Mouse (Mus musculus) forebrain, embryonic 15.5 days (tissue): ENCODE data around the gene Rngtt. TPM values are rescaled to one million over a fixed set of nuclear protein-coding genes. Genes with fewer than 3 reads are reported as not detected.

Experiments used
- ATAC-seq: fragments of 200-750 bp; cut with Nextera tagmentation; replicated peaks from 2 replicates; pipeline ENCODE4 v1.8.0; 2017; ENCODE audit warnings: mild to moderate bottlenecking, moderate TSS enrichment, moderate library complexity
- H3K27ac ChIP-seq: fragments of 300-500 bp; sonication (generic); replicated peaks from 2 replicates; pipeline ENCODE4 v1.5.1; 2015; ENCODE audit warnings: mild to moderate bottlenecking, inconsistent platforms
- H3K27me3 ChIP-seq: fragments of 300-500 bp; sonication (generic); 2 replicates; pipeline ENCODE4 v1.6.1; 2015; ENCODE audit warnings: inconsistent platforms
- H3K36me3 ChIP-seq: fragments of 300-500 bp; sonication (generic); 2 replicates; pipeline ENCODE4 v1.6.1; 2015; ENCODE audit warnings: mild to moderate bottlenecking, inconsistent platforms
- H3K4me1 ChIP-seq: fragments of 300-500 bp; sonication (generic); 2 replicates; pipeline ENCODE4 v1.6.1; 2015; ENCODE audit warnings: inconsistent platforms
- H3K4me2 ChIP-seq: fragments of 300-500 bp; sonication (generic); replicated peaks from 2 replicates; pipeline ENCODE4 v1.6.1; 2015; ENCODE audit warnings: mild to moderate bottlenecking, inconsistent platforms
- H3K4me3 ChIP-seq: fragments of 300-500 bp; sonication (generic); 2 replicates; pipeline ENCODE4 v1.5.1; 2015; ENCODE audit warnings: mild to moderate bottlenecking, inconsistent platforms
- H3K9ac ChIP-seq: fragments of 300-500 bp; sonication (generic); replicated peaks from 2 replicates; pipeline ENCODE4 v1.6.1; 2015; ENCODE audit warnings: mild to moderate bottlenecking, inconsistent platforms
- H3K9me3 ChIP-seq: fragments of 300-500 bp; sonication (generic); 2 replicates; pipeline ENCODE4 v1.6.1; 2016; ENCODE audit warnings: inconsistent platforms
- WGBS: fragments of 180-500 bp; shearing (Covaris S2); methylation state at CpG from one replicate; pipeline ENCODE4 v1.1.7; 2015; ENCODE audit warnings: mixed read lengths; 5-methylcytosine and 5-hydroxymethylcytosine counted together
- polyA plus RNA-seq: library from polyadenylated mRNA; unstranded; fragments of >200 nt; fragmentation: Nextera tagmentation; extraction: Ambion mirVana; gene quantifications from 2 replicates; pipeline ENCODE4 v1.2.1, GENCODE M21; 2015

Gene Rngtt
- 31.9 TPM in 2 replicates for polyA plus RNA-seq

- peak within 1 kb of the TSS; percentile 62 for H3K4me2 ChIP-seq
- H3K4me1 ChIP-seq, result peaks cover 15% of the 10 kb centered on the region
- H3K4me3 ChIP-seq, result peak within 1 kb of the TSS; percentile 63
- no peaks in the 10 kb centered on the region for H3K36me3 ChIP-seq
- ATAC-seq, result peak; percentile 93
- H3K27ac ChIP-seq, result peak within 1 kb of the TSS; percentile 55
- no peaks in the 10 kb centered on the region for H3K9me3 ChIP-seq
- 4% methylated on average over 60 of the region's 60 CpGs for WGBS
- H3K9ac ChIP-seq, result peak within 1 kb of the TSS; percentile 60
- no peaks in the 10 kb centered on the region for H3K27me3 ChIP-seq
These were observed at the start of gene Rngtt for GRCm38 (mm10) chr4:33309764-33310757. TSS of gene Rngtt (plus strand) at chr4:33310311.

- Histone ChIP-seq H3K4me1 (no peaks in the 10 kb centered on the region), H3K27me3 (no peaks in the 10 kb centered on the region), H3K9me3 (no peaks in the 10 kb centered on the region), H3K4me2 (no peak overlapping the region), H3K4me3 (no peak overlapping the region), H3K9ac (no peak overlapping the region), H3K27ac (no peak overlapping the region), H3K36me3 (no peaks in the 10 kb centered on the region)
- no peak for ATAC-seq
These were observed 49.8 kb upstream of the Rngtt start for GRCm38 (mm10) chr4:33260311-33260710.

GRCm38 (mm10) chr4:33261311-33261753 lies 48.8 kb upstream of the Rngtt start:
- H3K27ac ChIP-seq, result no peak overlapping the region
- no peak overlapping the region for H3K4me3 ChIP-seq
- no peaks in the 10 kb centered on the region for H3K4me1 ChIP-seq
- 45% methylated on average over 7 of the region's 7 CpGs for WGBS
- H3K9ac ChIP-seq, result no peak overlapping the region
- no peaks in the 10 kb centered on the region for H3K36me3 ChIP-seq
- H3K9me3 ChIP-seq, result no peaks in the 10 kb centered on the region
- no peaks in the 10 kb centered on the region for H3K27me3 ChIP-seq
- 0 out of 2 replicates have a peak, but pooled peaks have one; percentile 19 for ATAC-seq
- H3K4me2 ChIP-seq, result no peak overlapping the region

- no peak overlapping the region for H3K4me2 ChIP-seq
- ATAC-seq, result no peak
- H3K9me3 ChIP-seq, result no peaks in the 10 kb centered on the region
- H3K4me3 ChIP-seq, result no peak overlapping the region
- H3K36me3 ChIP-seq, result no peaks in the 10 kb centered on the region
- no peaks in the 10 kb centered on the region for H3K4me1 ChIP-seq
- no peak overlapping the region for H3K9ac ChIP-seq
- 64% methylated on average over 1 of the region's 1 CpGs for WGBS
- H3K27ac ChIP-seq, result no peak overlapping the region
- H3K27me3 ChIP-seq, result no peaks in the 10 kb centered on the region
These were observed 47.2 kb upstream of the Rngtt start for GRCm38 (mm10) chr4:33262897-33263296.

- no peaks in the 10 kb centered on the region for H3K27me3 ChIP-seq
- no peak overlapping the region for H3K27ac ChIP-seq
- H3K9ac ChIP-seq, result no peak overlapping the region
- H3K4me3 ChIP-seq, result no peak overlapping the region
- H3K4me1 ChIP-seq, result no peaks in the 10 kb centered on the region
- H3K4me2 ChIP-seq, result no peak overlapping the region
- no peak for ATAC-seq
- H3K9me3 ChIP-seq, result no peaks in the 10 kb centered on the region
- no peaks in the 10 kb centered on the region for H3K36me3 ChIP-seq
- WGBS, result 87% methylated on average over 11 of the region's 11 CpGs
These were observed 45.0 kb upstream of the Rngtt start for GRCm38 (mm10) chr4:33264979-33265726.

- no peak overlapping the region for H3K27ac ChIP-seq
- no peaks in the 10 kb centered on the region for H3K36me3 ChIP-seq
- H3K27me3 ChIP-seq, result no peaks in the 10 kb centered on the region
- no peak for ATAC-seq
- 82% methylated on average over 11 of the region's 11 CpGs for WGBS
- H3K4me3 ChIP-seq, result no peak overlapping the region
- H3K9me3 ChIP-seq, result no peaks in the 10 kb centered on the region
- H3K4me1 ChIP-seq, result no peaks in the 10 kb centered on the region
- no peak overlapping the region for H3K9ac ChIP-seq
- H3K4me2 ChIP-seq, result no peak overlapping the region
These were observed 39.5 kb upstream of the Rngtt start for GRCm38 (mm10) chr4:33270386-33271314.

GRCm38 (mm10) chr4:33273437-33273836 lies 36.7 kb upstream of the Rngtt start:
- Histone ChIP-seq H3K9ac (no peak overlapping the region), H3K27ac (no peak overlapping the region), H3K9me3 (no peaks in the 10 kb centered on the region), H3K4me2 (no peak overlapping the region), H3K4me1 (no peaks in the 10 kb centered on the region), H3K4me3 (no peak overlapping the region), H3K27me3 (no peaks in the 10 kb centered on the region), H3K36me3 (no peaks in the 10 kb centered on the region)
- WGBS, result 85% methylated on average over 3 of the region's 3 CpGs
- ATAC-seq, result no peak

GRCm38 (mm10) chr4:33281891-33282685 lies 28.0 kb upstream of the Rngtt start:
- ATAC-seq, result no peak
- Histone ChIP-seq H3K27ac (no peak overlapping the region), H3K4me3 (no peak overlapping the region), H3K9me3 (no peaks in the 10 kb centered on the region), H3K27me3 (no peaks in the 10 kb centered on the region), H3K4me1 (no peaks in the 10 kb centered on the region), H3K9ac (no peak overlapping the region), H3K4me2 (no peak overlapping the region), H3K36me3 (no peaks in the 10 kb centered on the region)
- WGBS, result 88% methylated on average over 3 of the region's 3 CpGs

- no peak overlapping the region for H3K4me3 ChIP-seq
- H3K9ac ChIP-seq, result no peak overlapping the region
- 88% methylated on average over 5 of the region's 5 CpGs for WGBS
- H3K4me2 ChIP-seq, result no peak overlapping the region
- no peak overlapping the region for H3K27ac ChIP-seq
- no peaks in the 10 kb centered on the region for H3K9me3 ChIP-seq
- no peaks in the 10 kb centered on the region for H3K27me3 ChIP-seq
- no peak for ATAC-seq
- H3K4me1 ChIP-seq, result no peaks in the 10 kb centered on the region
- H3K36me3 ChIP-seq, result no peaks in the 10 kb centered on the region
These were observed 25.8 kb upstream of the Rngtt start for GRCm38 (mm10) chr4:33284083-33284880.

GRCm38 (mm10) chr4:33285448-33285847 lies 24.7 kb upstream of the Rngtt start:
- 87% methylated on average over 8 of the region's 8 CpGs for WGBS
- no peaks in the 10 kb centered on the region for H3K27me3 ChIP-seq
- no peak overlapping the region for H3K27ac ChIP-seq
- no peaks in the 10 kb centered on the region for H3K4me1 ChIP-seq
- H3K9ac ChIP-seq, result no peak overlapping the region
- H3K36me3 ChIP-seq, result no peaks in the 10 kb centered on the region
- no peak for ATAC-seq
- no peak overlapping the region for H3K4me3 ChIP-seq
- no peak overlapping the region for H3K4me2 ChIP-seq
- H3K9me3 ChIP-seq, result no peaks in the 10 kb centered on the region
